Mouse (Mus musculus): ENCODE measurements at regions not wholly inside any gene's neighbourhood (a gene's known extent, or its start where the extent isn't known, plus 50 kb on each side); places are given as distances from the start of the nearest gene placed in this dataset.

DNA sequence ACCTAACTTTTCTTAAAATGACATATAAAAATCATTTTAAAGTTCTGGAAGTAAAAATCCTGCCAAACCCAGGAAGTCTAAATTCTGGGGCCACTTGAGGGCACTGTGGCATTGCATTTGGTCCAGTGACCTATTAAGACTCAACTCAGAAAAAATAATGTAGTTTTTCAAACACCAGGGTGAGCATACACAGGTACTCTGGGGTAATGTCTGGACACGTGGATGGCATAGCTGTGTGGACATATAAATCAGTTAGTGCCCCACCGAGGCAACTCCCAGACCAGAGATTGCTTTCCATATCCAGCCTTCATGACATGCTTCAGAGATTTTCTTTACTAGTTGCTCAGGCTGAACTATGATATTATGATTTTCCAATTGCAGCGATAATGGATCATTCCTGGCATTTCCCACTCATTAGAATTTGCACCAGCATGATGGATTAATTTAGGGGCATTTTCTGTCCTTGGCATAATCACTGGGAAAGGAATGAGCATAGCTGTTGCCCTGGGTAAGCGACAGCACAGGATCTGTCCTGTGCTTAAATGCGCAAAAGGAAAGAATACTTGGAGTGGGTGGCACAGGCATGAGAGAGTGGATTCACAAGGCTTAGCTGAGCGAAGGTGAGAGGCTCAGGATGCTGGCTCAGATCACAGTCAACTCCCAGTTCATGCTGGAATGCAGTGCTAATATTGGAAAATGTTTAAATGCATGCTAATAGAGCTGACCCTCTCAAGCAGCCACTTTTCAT, 1526.6 kb upstream of the Cdh8 start:
- peak in 1 of 2 experiments; percentile 22 for DNase-seq (ENCODE audit: inconsistent age in 2 of 2, low spot score in 1 of 2)

DNA sequence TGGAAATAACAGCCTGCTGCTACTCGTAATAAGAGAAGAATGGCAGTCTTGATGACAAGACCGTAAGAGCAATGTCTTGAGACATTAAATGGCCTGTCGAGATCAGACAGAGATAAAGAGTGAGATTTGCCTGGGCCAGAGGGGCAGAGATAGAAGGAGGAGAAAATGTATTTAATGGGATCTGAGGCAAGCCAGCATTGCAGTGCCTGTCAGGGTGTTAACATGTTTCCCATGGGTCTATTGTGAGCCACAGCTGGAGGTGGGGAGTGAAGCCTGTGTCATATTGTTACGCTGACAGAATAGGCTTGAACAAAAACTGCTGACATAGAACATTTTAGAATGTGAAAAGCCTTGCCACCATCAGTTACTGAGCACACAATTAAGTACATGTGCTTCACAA, 1523.3 kb upstream of the Cdh8 start:
- DNase-seq (ENCODE audit: inconsistent age in 2 of 2, low spot score in 1 of 2), result no peak

DNA sequence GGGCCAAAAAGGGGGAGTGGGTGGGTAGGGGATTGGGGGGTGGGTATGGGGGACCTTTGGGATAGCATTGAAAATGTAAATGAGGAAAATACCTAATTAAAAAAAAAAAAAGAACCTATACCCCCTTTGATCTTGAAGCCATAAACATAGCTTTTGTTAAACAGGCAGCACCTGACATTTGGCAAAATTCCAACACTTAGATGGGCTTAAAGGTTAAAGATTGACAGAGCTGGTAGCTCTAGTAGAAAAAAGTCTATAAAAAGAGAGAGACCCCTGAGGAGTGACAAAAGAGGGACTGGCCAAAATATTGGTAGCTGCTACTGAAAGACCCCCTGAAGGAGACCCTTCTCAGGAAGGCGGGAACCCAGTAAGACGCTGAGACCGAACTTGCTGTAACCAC, 1474.0 kb upstream of the Cdh8 start:
- DNase-seq (ENCODE audit: inconsistent age in 2 of 2, low spot score in 1 of 2), result no peak

DNA sequence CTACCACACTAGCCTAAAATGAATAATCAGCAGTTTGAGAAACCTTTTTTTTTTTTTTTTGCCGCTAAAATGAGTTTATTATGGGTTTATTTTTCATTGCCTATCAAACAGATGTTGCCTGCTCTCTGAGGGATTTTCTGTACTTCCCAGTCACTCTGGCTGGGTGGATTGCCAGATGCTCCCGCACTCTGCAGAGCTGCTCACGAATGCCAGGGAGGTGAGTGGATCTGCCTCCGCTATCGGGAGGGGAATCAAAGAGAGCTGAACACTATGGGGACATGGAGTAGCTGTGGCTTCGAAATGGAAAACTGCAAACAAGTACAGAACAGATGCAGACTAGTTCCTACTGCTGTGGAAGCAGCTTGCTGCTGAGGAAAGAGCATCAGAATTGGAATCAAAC, 1449.4 kb upstream of the Cdh8 start:
- DNase-seq (ENCODE audit: inconsistent age in 2 of 2, low spot score in 1 of 2), result no peak

DNA sequence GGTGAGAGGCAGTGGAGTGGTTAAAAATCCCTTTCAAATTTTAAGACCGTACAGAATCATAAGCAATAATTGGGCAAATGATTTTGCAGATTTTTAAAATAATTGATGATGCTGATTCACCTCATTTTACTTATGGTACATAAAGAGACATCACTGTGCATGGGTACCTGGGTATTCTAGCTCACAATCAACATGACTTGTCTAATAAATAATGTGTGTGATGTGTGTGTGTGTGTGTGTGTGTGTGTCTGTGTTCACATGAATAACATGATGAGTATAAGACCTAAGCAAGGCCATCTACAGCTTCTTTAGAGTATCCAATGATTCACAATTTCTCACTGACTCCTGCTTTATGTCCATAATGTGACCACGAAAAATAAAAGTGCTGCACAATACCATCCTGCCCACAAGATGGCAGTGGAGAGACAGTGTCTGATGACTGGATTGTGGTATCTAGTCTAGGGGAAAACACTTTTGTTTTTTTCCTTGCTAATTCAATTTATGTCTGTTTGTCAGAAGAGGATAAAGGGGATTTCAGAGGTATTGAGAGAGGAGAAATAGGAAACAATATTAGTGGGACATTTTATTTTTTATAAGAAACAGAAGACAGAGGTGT, 1434.7 kb upstream of the Cdh8 start:
- peak in 1 of 2 experiments; percentile 55 for DNase-seq (ENCODE audit: inconsistent age in 2 of 2, low spot score in 1 of 2)

Measured in adrenal gland, adult (tissue).